Mouse (Mus musculus) B cell, adult 62 days (primary cell): ENCODE results near the gene Xlr3a. TPM values are rescaled to one million over a fixed set of nuclear protein-coding genes. Genes with fewer than 3 reads are reported as not detected.

Experiments
- total RNA-seq: library from RNA; stranded (reverse); gene quantifications from 4 replicates; pipeline ENCODE4 v1.2.4, GENCODE M21; 2023

Xlr3a gene
- total RNA-seq: 0.18 to 4.4 TPM (median 1.8 TPM) in 4 replicates

DNA sequence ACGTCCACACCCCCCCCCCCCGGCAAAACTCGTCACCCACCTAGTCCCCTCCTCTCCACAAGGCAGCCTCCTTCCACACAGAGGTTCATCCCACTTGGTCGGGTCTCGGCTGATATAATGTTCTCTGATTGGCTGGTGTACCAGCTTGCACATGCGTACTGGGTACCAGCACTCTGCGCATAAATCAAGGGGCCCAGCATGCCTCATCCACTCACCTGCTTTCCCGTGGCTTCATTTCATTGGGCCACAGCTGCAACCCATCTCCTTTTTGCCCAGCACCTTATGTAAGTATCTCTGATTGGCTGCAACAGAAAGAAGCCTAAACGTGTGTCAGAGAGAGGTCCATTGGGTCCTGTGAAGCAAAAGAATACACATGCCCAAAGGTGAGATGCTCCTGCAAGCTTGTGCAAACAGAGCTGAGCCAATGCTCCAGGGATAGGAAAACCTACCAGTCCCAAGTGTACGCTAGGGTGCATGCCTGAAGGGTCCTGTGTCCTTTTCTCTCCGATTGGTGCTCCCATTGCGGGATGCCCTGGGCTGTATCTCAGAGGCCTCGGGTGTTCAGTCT, at the start of gene Xlr3a:
Gene Xlr3a, minus strand, starts transcription at position 155 of the 568 bp plus-strand sequence.

GRCm38 (mm10) chrX:73116747-73117146, 19.9 kb upstream of the Xlr3a start, which contains the start of gene Gm14685:
Gene Gm14685 (plus strand): TSS chrX:73117047.

GRCm38 (mm10) chrX:73082267-73083055, 14.4 kb downstream of the Xlr3a start, which contains the start of gene Xlr4a:
Gene Xlr4a (minus strand): TSS chrX:73082478.

GRCm38 (mm10) chrX:73064415-73064793, 32.5 kb downstream of the Xlr3a start, which contains the start of gene Pnma3:
Gene Pnma3 (plus strand): TSS chrX:73064787.

GRCm38 (mm10) chrX:73037003-73037402, 59.9 kb downstream of the Xlr3a start, which contains the start of gene Pnma5:
Gene Pnma5 (minus strand): TSS chrX:73037103.

Other genes with a start within 250 kb of the Xlr3a start
- gene Cetn2, start 178.7 kb downstream of the Xlr3a start, total RNA-seq: 44.3 to 53.1 TPM (median 48.3 TPM) in 4 replicates
- 7.9 to 11.2 TPM (median 10.0 TPM) in 4 replicates for gene Nsdhl, start 178.5 kb downstream of the Xlr3a start, total RNA-seq
- not detected in 4 replicates for gene Zfp185, start 109.8 kb downstream of the Xlr3a start, total RNA-seq
- gene Pnma5, start 60.0 kb downstream of the Xlr3a start, total RNA-seq: 2.0 to 2.4 TPM (median 2.2 TPM) in 4 replicates
- gene Pnma3, start 32.3 kb downstream of the Xlr3a start, total RNA-seq: not detected in 4 replicates
- gene Xlr4a, start 14.6 kb downstream of the Xlr3a start, total RNA-seq: 9.5 to 19.3 TPM (median 13.0 TPM) in 4 replicates
- 0.21 to 0.40 TPM (median 0.27 TPM) in 3 of 4 replicates, not detected in the other for gene Gm14685, start 20.0 kb upstream of the Xlr3a start, total RNA-seq
- not detected in 4 replicates for gene Xlr5b, start 51.7 kb upstream of the Xlr3a start, total RNA-seq
- gene DXBay18, start 52.4 kb upstream of the Xlr3a start, total RNA-seq: 0.19 TPM in 1 of 4 replicates, not detected in the others
- not detected in 4 replicates for gene Spin2d, start 79.9 kb upstream of the Xlr3a start, total RNA-seq
- gene Xlr3b, start 95.1 kb upstream of the Xlr3a start, total RNA-seq: 10.5 to 33.8 TPM (median 14.1 TPM) in 4 replicates
- gene Xlr4b, start 117.2 kb upstream of the Xlr3a start, total RNA-seq: 30.2 to 40.7 TPM (median 39.6 TPM) in 4 replicates
- 12.5 to 13.9 TPM (median 12.7 TPM) in 4 replicates for gene F8a, start 131.2 kb upstream of the Xlr3a start, total RNA-seq
- gene Xlr4c, start 146.0 kb upstream of the Xlr3a start, total RNA-seq: 9.2 to 15.8 TPM (median 13.4 TPM) in 4 replicates
- not detected in 4 replicates for gene Xlr3c, start 168.3 kb upstream of the Xlr3a start, total RNA-seq
- gene Xlr5a, start 195.9 kb upstream of the Xlr3a start, total RNA-seq: not detected in 4 replicates
- not detected in 4 replicates for gene Xlr5c, start 195.9 kb upstream of the Xlr3a start, total RNA-seq
- not detected in 4 replicates for gene Gm45015, start 239.7 kb upstream of the Xlr3a start, total RNA-seq
- 26.1 to 32.2 TPM (median 29.1 TPM) in 4 replicates for gene Zfp275, start 245.5 kb upstream of the Xlr3a start, total RNA-seq